Mouse (Mus musculus): ENCODE results near the gene Nelfa. TPM values are rescaled to one million over a fixed set of nuclear protein-coding genes. Genes with fewer than 3 reads are reported as not detected.
"Not testable (repeated sequence)": the region's sequence is repeated elsewhere in the genome, so short reads cannot be mapped to it uniquely, and the experiment has no call there.

Nelfa gene
- total RNA-seq (2017) = 25.4 and 28.6 TPM in 2 replicates

DNA sequence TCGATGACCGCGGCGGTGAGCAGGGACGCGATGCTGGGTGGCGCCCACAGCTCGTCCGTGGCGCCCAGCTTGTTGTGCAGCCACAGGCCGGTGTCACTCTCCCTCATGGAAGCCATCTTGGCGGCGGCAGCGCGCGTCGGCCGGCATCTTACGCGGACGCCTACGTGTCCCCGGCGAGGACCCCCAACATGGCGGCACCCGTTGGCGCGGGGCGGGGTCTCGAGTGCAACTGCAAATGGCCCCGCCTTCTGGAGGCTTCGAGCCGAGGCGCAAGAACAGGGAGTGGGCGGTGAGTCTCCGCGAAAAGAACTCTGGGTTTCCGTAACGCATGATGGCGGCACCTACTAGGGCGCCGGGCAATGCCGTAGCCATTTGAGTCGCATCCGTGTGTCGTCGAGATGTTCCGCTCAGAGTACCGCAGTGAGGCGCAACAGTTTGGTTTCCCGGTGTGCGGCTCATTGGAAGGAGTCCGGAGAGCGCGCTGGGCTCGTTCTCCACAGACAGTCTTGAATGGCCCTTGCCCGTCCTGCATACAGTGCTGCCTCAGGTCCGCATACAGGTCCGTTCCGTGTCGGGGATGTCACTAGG, at the start of gene Nelfa:
Gene Nelfa (minus strand): TSS at position 294 of the 588 bp plus-strand sequence.
- peak; percentile 94 for ATAC-seq (ENCODE audit: extremely low read depth, insufficient number of reproducible peaks, low FRiP score, poor library complexity, severe bottlenecking)

DNA sequence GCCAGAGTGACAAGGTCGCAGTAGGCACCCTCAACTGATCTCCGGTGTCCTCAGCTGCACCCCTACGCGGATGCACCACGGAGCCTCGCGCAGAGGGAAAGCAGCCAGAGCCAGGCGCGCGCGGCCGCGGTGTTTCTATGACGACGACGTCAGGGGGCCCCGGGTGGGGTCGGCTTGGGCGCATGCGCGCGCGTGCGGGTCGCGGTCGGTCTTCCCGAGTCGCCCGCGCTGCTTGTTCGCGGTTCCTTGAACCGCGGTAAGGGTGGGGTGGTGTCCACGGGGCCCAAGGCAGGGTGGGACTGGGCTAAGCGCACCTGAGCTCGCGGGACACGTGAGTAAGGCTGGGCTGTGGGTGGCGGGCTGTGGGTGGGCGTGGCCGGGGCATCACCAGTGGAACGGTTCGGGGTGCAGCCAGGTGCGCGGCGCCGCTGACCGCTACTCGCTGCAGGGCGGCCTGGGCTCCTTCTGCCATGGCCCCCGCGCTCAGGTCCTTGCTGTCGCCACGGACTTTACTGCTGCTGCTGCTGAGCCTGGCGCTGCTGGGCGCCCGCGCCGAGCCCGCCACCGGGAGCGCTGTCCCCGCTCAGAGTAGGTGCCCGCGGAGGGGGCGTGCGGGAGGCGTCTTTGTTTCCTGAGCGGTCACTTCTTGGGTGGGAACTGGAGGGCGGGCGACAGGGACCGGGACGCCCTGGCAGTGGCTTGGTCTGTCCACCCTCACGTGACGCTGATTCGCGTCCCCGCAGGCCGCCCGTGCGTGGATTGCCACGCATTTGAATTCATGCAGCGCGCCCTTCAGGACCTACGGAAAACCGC, 47.3 kb upstream of the Nelfa start, which contains the start of gene Gm1673:
Gene Gm1673 (plus strand): TSS at position 125 of the 813 bp plus-strand sequence.
- 0 out of 2 replicates have a peak, but pooled peaks have one; percentile 10 for ATAC-seq (ENCODE audit: extremely low read depth, insufficient number of reproducible peaks, low FRiP score, poor library complexity, severe bottlenecking)

GRCm38 (mm10) chr5:33982731-33983259, 46.6 kb upstream of the Nelfa start:
- no peak for ATAC-seq (ENCODE audit: extremely low read depth, insufficient number of reproducible peaks, low FRiP score, poor library complexity, severe bottlenecking)

- no peak for ATAC-seq (ENCODE audit: extremely low read depth, insufficient number of reproducible peaks, low FRiP score, poor library complexity, severe bottlenecking)
These were observed 40.1 kb upstream of the Nelfa start for GRCm38 (mm10) chr5:33976267-33976666.

GRCm38 (mm10) chr5:33974736-33975135, 38.5 kb upstream of the Nelfa start:
- no peak for ATAC-seq (ENCODE audit: extremely low read depth, insufficient number of reproducible peaks, low FRiP score, poor library complexity, severe bottlenecking)

GRCm38 (mm10) chr5:33959382-33959781, 23.2 kb upstream of the Nelfa start:
- no peak for ATAC-seq (ENCODE audit: extremely low read depth, insufficient number of reproducible peaks, low FRiP score, poor library complexity, severe bottlenecking)

- no peak for ATAC-seq (ENCODE audit: extremely low read depth, insufficient number of reproducible peaks, low FRiP score, poor library complexity, severe bottlenecking)
These were observed 19.7 kb upstream of the Nelfa start for GRCm38 (mm10) chr5:33955868-33956267.

- peak; percentile 94 for ATAC-seq (ENCODE audit: extremely low read depth, insufficient number of reproducible peaks, low FRiP score, poor library complexity, severe bottlenecking)
These were observed 18.1 kb upstream of the Nelfa start for GRCm38 (mm10) chr5:33954354-33954753.

GRCm38 (mm10) chr5:33953471-33954185, 17.4 kb upstream of the Nelfa start:
- no peak for ATAC-seq (ENCODE audit: extremely low read depth, insufficient number of reproducible peaks, low FRiP score, poor library complexity, severe bottlenecking)

DNA sequence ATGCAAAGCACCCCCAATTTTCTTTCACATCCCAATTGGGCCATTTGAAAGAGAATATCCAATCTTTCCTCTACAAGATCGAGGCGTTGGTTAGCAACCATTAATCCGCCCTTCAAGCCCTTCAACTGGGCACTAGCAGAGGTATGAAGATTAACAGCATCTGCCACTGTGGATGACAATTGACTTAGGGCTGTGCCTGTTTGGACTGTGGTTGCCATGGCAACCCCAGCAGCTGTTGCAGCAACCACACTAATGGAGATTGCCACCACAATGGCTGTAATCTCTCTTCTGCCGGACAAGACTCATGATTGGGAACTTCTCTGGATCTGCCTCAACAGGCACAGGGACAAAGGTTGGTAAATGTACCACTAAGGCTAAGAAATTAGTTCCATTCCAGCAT, 12.1 kb upstream of the Nelfa start:
- no peak for ATAC-seq (ENCODE audit: extremely low read depth, insufficient number of reproducible peaks, low FRiP score, poor library complexity, severe bottlenecking)

GRCm38 (mm10) chr5:33947035-33947434, 10.8 kb upstream of the Nelfa start:
- not testable (repeated sequence) for ATAC-seq (ENCODE audit: extremely low read depth, insufficient number of reproducible peaks, low FRiP score, poor library complexity, severe bottlenecking)

DNA sequence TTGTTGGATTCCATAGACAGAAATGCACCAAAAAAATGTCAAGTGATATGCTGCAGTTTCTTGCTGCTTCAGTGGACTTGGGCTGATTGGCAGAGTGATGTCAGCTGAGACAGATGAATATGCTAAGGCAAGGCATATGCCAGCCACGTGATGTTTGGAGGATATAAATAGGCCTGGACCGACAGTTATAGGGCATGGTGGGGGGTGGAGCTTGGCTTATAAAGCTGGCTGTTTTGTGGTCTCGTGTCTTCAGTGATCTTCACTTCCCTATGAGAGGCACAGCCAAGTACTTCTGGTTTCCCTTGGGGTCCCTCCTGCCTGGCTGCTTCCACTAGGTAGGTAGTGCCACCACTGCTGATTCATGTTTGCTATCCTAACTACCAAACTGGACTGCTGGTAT, 2.2 kb upstream of the Nelfa start:
- peak; percentile 59 for ATAC-seq (ENCODE audit: extremely low read depth, insufficient number of reproducible peaks, low FRiP score, poor library complexity, severe bottlenecking)

- ATAC-seq (ENCODE audit: extremely low read depth, insufficient number of reproducible peaks, low FRiP score, poor library complexity, severe bottlenecking) = no peak
These were observed 1.0 kb upstream of the Nelfa start for GRCm38 (mm10) chr5:33937230-33937629.

GRCm38 (mm10) chr5:33935700-33936111, 507 bp downstream of the Nelfa start:
- ATAC-seq (ENCODE audit: extremely low read depth, insufficient number of reproducible peaks, low FRiP score, poor library complexity, severe bottlenecking) = no peak

DNA sequence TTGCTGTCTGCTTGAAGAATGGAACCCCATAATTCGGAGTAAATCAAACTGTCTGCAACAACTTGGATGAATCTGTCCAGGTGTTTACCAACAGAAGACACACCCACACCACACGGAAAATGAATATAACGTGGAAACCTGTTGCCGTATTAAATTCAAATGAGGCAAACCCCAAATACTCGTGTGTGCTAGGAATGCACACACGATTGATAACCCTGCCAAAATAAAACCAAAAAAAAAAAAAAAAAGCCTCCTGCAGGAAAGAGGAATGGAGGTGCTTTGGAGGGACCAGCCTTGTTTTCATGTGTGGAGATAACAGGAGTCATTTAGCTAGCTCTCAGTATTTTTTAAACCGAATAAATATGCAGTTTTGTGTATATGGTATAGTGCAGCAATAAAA, 1.3 kb downstream of the Nelfa start:
- ATAC-seq (ENCODE audit: extremely low read depth, insufficient number of reproducible peaks, low FRiP score, poor library complexity, severe bottlenecking) = no peak

- ATAC-seq (ENCODE audit: extremely low read depth, insufficient number of reproducible peaks, low FRiP score, poor library complexity, severe bottlenecking) = no peak
These were observed 2.1 kb downstream of the Nelfa start for GRCm38 (mm10) chr5:33934081-33934480.

DNA sequence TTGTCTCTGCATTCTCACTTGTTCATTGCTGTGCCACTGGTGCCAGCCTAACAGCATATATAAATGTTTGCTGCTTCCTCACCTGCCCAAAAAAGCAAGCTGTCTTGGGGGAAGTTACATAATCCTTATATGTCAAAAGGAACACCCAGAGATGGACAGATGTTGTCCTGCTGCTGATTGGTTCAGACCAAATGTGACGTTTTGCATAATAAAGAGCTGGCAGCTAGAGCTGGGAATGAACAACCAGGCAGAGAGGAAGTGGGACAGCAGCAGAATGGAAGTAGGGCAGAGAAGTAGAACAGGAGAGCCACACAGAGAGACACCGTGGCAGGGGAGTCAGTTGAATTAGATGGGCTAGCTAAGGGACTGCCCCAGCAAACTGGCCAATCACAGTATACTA, 3.8 kb downstream of the Nelfa start:
- ATAC-seq (ENCODE audit: extremely low read depth, insufficient number of reproducible peaks, low FRiP score, poor library complexity, severe bottlenecking) = no peak; the same call in 1 of the 2 replicates

GRCm38 (mm10) chr5:33926170-33926569, 10.0 kb downstream of the Nelfa start:
- ATAC-seq (ENCODE audit: extremely low read depth, insufficient number of reproducible peaks, low FRiP score, poor library complexity, severe bottlenecking) = no peak

GRCm38 (mm10) chr5:33922566-33922965, 13.6 kb downstream of the Nelfa start:
- ATAC-seq (ENCODE audit: extremely low read depth, insufficient number of reproducible peaks, low FRiP score, poor library complexity, severe bottlenecking) = no peak

Data from neutrophil, adult 5-6 weeks (primary cell).